Mouse (Mus musculus): ENCODE data around the gene Ttc30a1. TPM values are rescaled to one million over a fixed set of nuclear protein-coding genes. Genes with fewer than 3 reads are reported as not detected.
A peak's percentile ranks its signal among the peaks of the same experiment; 100 is the strongest.

Gene Ttc30a1
- 1 to 10 TPM; 2.8 to 3.5 TPM for total RNA-seq (2021)
- long read RNA-seq, partial matches to known transcripts: 0 of 2 reads
- long read RNA-seq, other reads (novel, unspliced or antisense): 0 of 2 reads

- DNase-seq (ENCODE audit: low spot score in 2 of 2): peak; percentile 77 to 88
Observed at GRCm38 (mm10) chr2:75981440-75982081, at the start of gene Ttc30a1. Gene Ttc30a1, minus strand, starts transcription at chr2:75981967.

GRCm38 (mm10) chr2:76030080-76030479 is 48.3 kb upstream of the Ttc30a1 start:
- peak; percentile 75 to 93 for DNase-seq (ENCODE audit: low spot score in 2 of 2)

GRCm38 (mm10) chr2:76029081-76029901 is 47.5 kb upstream of the Ttc30a1 start:
- peak in 1 of 2 experiments; percentile 30 for DNase-seq (ENCODE audit: low spot score in 2 of 2)

GRCm38 (mm10) chr2:76016890-76017289 is 35.1 kb upstream of the Ttc30a1 start:
- no peak for DNase-seq (ENCODE audit: low spot score in 2 of 2)

- no peak for DNase-seq (ENCODE audit: low spot score in 2 of 2)
Observed at GRCm38 (mm10) chr2:76016136-76016535, 34.4 kb upstream of the Ttc30a1 start.

GRCm38 (mm10) chr2:76015460-76015859 is 33.7 kb upstream of the Ttc30a1 start:
- no peak for DNase-seq (ENCODE audit: low spot score in 2 of 2)

- DNase-seq (ENCODE audit: low spot score in 2 of 2): no peak
Observed at GRCm38 (mm10) chr2:76014659-76015058, 32.9 kb upstream of the Ttc30a1 start.

- DNase-seq (ENCODE audit: low spot score in 2 of 2): no peak
Observed at GRCm38 (mm10) chr2:76006194-76006593, 24.4 kb upstream of the Ttc30a1 start.

- no peak for DNase-seq (ENCODE audit: low spot score in 2 of 2)
Observed at GRCm38 (mm10) chr2:76002899-76003298, 21.1 kb upstream of the Ttc30a1 start.

GRCm38 (mm10) chr2:76001392-76001791 is 19.6 kb upstream of the Ttc30a1 start:
- DNase-seq (ENCODE audit: low spot score in 2 of 2): peak in 1 of 2 experiments; percentile 67

GRCm38 (mm10) chr2:75999636-76000035 is 17.9 kb upstream of the Ttc30a1 start:
- no peak for DNase-seq (ENCODE audit: low spot score in 2 of 2)

- DNase-seq (ENCODE audit: low spot score in 2 of 2): peak; percentile 55 to 81
Observed at GRCm38 (mm10) chr2:75998692-75999091, 16.9 kb upstream of the Ttc30a1 start.

GRCm38 (mm10) chr2:75997726-75998125 is 16.0 kb upstream of the Ttc30a1 start:
- no peak for DNase-seq (ENCODE audit: low spot score in 2 of 2)

GRCm38 (mm10) chr2:75994841-75995240 is 13.1 kb upstream of the Ttc30a1 start:
- DNase-seq (ENCODE audit: low spot score in 2 of 2): no peak

GRCm38 (mm10) chr2:75991581-75992205 is 9.9 kb upstream of the Ttc30a1 start:
- DNase-seq (ENCODE audit: low spot score in 2 of 2): no peak

- peak in 1 of 2 experiments; percentile 49 for DNase-seq (ENCODE audit: low spot score in 2 of 2)
Observed at GRCm38 (mm10) chr2:75990885-75991539, 9.2 kb upstream of the Ttc30a1 start.

- DNase-seq (ENCODE audit: low spot score in 2 of 2): no peak
Observed at GRCm38 (mm10) chr2:75989694-75990093, 7.9 kb upstream of the Ttc30a1 start.

GRCm38 (mm10) chr2:75988779-75989363 is 7.1 kb upstream of the Ttc30a1 start:
- DNase-seq (ENCODE audit: low spot score in 2 of 2): no peak

GRCm38 (mm10) chr2:75988378-75988777 is 6.6 kb upstream of the Ttc30a1 start:
- DNase-seq (ENCODE audit: low spot score in 2 of 2): no peak

- no peak for DNase-seq (ENCODE audit: low spot score in 2 of 2)
Observed at GRCm38 (mm10) chr2:75987739-75988138, 6.0 kb upstream of the Ttc30a1 start.

- DNase-seq (ENCODE audit: low spot score in 2 of 2): peak; percentile 59 to 88
Observed at GRCm38 (mm10) chr2:75985124-75985523, 3.4 kb upstream of the Ttc30a1 start.

Data from layer of hippocampus, adult 18-20 months (tissue).